Mouse (Mus musculus) heart, postnatal 36 days (tissue): ENCODE data around the gene Eif1ad. TPM values are rescaled to one million over a fixed set of nuclear protein-coding genes. Genes with fewer than 3 reads are reported as not detected.
A peak's percentile ranks its signal among the peaks of the same experiment; 100 is the strongest.

Experiments used
- DNase-seq, 2 experiments: peaks; one replicate each; pipeline ENCODE4 v3.0.0; 2021 to 2022
- intact Hi-C: fragments of 180-260 bp; cut with DNase I; formaldehyde crosslinking; loops from one replicate; pipeline ENCODE4 v1.15.1; 2025
- total RNA-seq, 2 experiments: library from RNA; stranded (reverse); gene quantifications; 2 replicates each; pipeline ENCODE4 v1.2.3; 2021

Eif1ad gene
- total RNA-seq, 2 experiments from 2014 or later, result 16.5 to 17.7 TPM

DNA sequence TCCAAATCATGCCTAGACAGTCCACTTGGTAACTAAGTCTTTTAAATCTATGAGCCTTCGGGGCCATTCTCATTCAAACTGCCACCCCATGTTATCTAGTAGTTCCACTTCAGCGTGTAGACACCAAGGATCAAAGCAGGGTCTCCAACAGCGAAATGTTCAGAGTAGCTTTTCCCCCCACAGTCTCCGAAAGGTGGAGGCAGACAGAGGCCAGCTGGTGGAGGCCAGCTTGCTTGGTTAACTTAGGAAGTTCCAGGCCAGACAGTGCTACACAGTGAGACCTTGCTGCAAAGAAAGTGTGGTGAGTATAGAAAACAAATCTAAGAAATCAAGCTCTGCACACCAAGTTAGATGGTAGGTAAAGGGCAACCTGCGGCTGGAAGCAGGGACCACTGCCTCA, 44.1 kb downstream of the Eif1ad start:
- no peak for DNase-seq
- intact Hi-C loops, result no loop called here

GRCm38 (mm10) chr19:5411961-5412360, 45.4 kb downstream of the Eif1ad start:
- intact Hi-C loops, result no loop called here
- DNase-seq, result peak in 1 of 2 experiments; percentile 37

- intact Hi-C loops, result no loop called here
- DNase-seq, result no peak
Measured at GRCm38 (mm10) chr19:5413840-5414239, 47.3 kb downstream of the Eif1ad start.

DNA sequence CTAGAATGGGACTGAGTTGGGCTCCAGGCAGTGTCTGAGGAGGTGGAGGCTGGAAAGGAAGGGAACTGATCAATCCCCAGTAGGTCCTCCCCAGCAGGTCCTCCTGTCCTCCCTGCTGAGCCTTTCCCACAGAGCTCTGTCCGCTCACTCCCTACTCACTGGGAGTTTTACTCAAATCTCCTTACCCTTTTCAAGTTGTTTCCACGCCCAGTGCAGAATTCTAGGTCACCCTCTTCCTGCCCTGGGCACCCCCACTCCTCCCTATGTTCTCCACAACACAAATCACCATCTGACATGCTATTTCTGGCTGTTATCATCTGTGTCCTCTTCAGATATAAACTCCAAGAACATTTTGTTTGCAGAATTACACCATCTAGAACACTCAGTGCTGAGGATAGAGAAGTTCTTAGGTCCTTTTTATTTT, 48.0 kb downstream of the Eif1ad start:
- DNase-seq, result peak; percentile 62 to 68
- intact Hi-C loops, result no loop called here

DNA sequence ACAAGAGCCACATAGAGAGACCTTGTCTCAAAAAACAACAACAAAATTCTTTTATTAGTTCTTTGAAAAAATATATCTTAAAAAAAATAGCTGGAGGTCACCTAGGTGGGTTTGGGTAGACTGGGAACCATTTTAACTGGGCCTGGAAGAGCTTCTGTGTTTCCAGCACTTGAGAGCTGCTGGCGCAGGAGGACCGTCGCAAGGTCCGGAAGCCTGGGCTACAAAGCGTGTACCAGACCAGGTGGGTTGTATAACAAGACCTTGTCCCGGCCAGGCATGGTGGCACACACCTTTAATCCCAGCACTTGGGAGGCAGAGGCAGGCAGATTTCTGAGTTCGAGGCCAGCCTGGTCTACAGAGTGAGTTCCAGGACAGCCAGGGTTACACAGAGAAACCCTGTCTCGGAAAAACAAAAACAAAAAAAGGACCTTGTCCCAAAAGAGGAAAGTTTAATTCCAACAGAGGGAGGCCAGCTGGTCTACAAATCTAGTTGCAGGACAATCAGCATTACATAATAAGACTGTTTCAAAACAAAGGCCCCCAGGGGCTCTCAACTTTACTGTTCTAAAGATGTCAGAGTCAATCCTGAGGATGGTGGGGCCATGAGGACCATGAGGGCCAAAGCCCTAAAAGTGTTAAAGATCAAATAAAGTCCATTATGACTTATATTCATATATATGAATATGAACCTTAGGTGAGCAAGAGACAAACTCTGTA, 52.4 kb downstream of the Eif1ad start:
- intact Hi-C loops, result no loop called here

GRCm38 (mm10) chr19:5419630-5420029, 53.1 kb downstream of the Eif1ad start:
- no peak for DNase-seq
- intact Hi-C loops, result no loop called here

More for the DNA sequence above, 52.4 kb downstream of the Eif1ad start:
- no peak for DNase-seq

- intact Hi-C loops, result no loop called here
- no peak for DNase-seq
Measured at GRCm38 (mm10) chr19:5420579-5420978, 54.0 kb downstream of the Eif1ad start.

Other genes with a start within 250 kb of the Eif1ad start
- 10 to 100 TPM; 47.3 to 49.7 TPM for gene Klc2, start 248.2 kb upstream of the Eif1ad start, total RNA-seq
- 10 to 100 TPM; 19.9 to 21.5 TPM for gene Pacs1, start 93.6 kb upstream of the Eif1ad start, total RNA-seq
- gene Sf3b2, start 71.3 kb upstream of the Eif1ad start, total RNA-seq, result 100 to 1,000 TPM; 115 to 128 TPM
- 10 to 100 TPM; 20.0 to 24.2 TPM for gene Gal3st3, start 68.4 kb upstream of the Eif1ad start, total RNA-seq
- not detected for gene Catsper1, start 31.0 kb upstream of the Eif1ad start, total RNA-seq
- gene Cst6, start 17.2 kb upstream of the Eif1ad start, total RNA-seq, result 10 to 100 TPM in 1 of 2 experiments, 1 to 10 TPM in 1; 9.5 to 10.2 TPM
- 100 to 1,000 TPM; 126 to 142 TPM for gene Banf1, start 427 bp downstream of the Eif1ad start, total RNA-seq
- 10 to 100 TPM; 53.2 to 55.5 TPM for gene Sart1, start 22.0 kb downstream of the Eif1ad start, total RNA-seq
- gene Tsga10ip, start 35.8 kb downstream of the Eif1ad start, total RNA-seq, result 1 to 10 TPM in 1 of 2 experiments, under 1 TPM in 1; 0.17 to 2.8 TPM
- gene Drap1, start 58.2 kb downstream of the Eif1ad start, total RNA-seq, result 100 to 1,000 TPM; 297 to 319 TPM
- gene AI837181, start 58.4 kb downstream of the Eif1ad start, total RNA-seq, result 10 to 100 TPM; 33.3 to 38.1 TPM
- not detected for gene Fosl1, start 80.8 kb downstream of the Eif1ad start, total RNA-seq
- 10 to 100 TPM in 1 of 2 experiments, 1 to 10 TPM in 1; 9.5 to 11.0 TPM for gene Ccdc85b, start 91.2 kb downstream of the Eif1ad start, total RNA-seq
- 10 to 100 TPM; 50.3 to 50.5 TPM for gene Fibp, start 93.9 kb downstream of the Eif1ad start, total RNA-seq
- under 1 TPM in 1 of 2 experiments, not detected in 1; 0.43 TPM for gene Ctsw, start 101.8 kb downstream of the Eif1ad start, total RNA-seq
- gene Efemp2, start 107.2 kb downstream of the Eif1ad start, total RNA-seq, result 1 to 10 TPM; 9.0 to 9.8 TPM
- gene Mus81, start 121.7 kb downstream of the Eif1ad start, total RNA-seq, result 10 to 100 TPM; 19.6 to 23.7 TPM
- 100 to 1,000 TPM; 174 to 188 TPM for gene Cfl1, start 123.7 kb downstream of the Eif1ad start, total RNA-seq
- gene 1700020D05Rik, start 137.0 kb downstream of the Eif1ad start, total RNA-seq, result under 1 TPM; 0.58 to 0.70 TPM
- gene Snx32, start 143.8 kb downstream of the Eif1ad start, total RNA-seq, result 1 to 10 TPM; 5.1 TPM
- gene Ovol1, start 193.9 kb downstream of the Eif1ad start, total RNA-seq, result not detected
- 1 to 10 TPM; 3.1 to 3.4 TPM for gene Ap5b1, start 201.3 kb downstream of the Eif1ad start, total RNA-seq
- gene Rnaseh2c, start 235.1 kb downstream of the Eif1ad start, total RNA-seq, result 10 to 100 TPM; 42.7 to 53.2 TPM
- 10 to 100 TPM; 30.3 to 37.0 TPM for gene Kat5, start 243.5 kb downstream of the Eif1ad start, total RNA-seq